Mouse (Mus musculus) liver, postnatal 0 days (tissue): Measurements from ENCODE around the gene Gm9970. TPM values are rescaled to one million over a fixed set of nuclear protein-coding genes. Genes with fewer than 3 reads are reported as not detected.

ENCODE experiments used
- ATAC-seq: fragments of 200-750 bp; cut with Nextera tagmentation; 2 replicates; pipeline ENCODE4 v1.8.0; 2017; ENCODE audit warnings: mild to moderate bottlenecking, moderate library complexity
- DNase-seq: peaks from one replicate; pipeline ENCODE4 v3.0.0-alpha.2; 2016
- H3K27ac ChIP-seq: fragments of 300-500 bp; sonication (generic); 2 replicates; pipeline ENCODE4 v1.5.1; 2014; ENCODE audit warnings: antibody characterized with exemption, moderate library complexity, mild to moderate bottlenecking, low read depth
- H3K27me3 ChIP-seq: fragments of 300-500 bp; sonication (generic); 2 replicates; pipeline ENCODE4 v1.6.1; 2014; ENCODE audit warnings: low read length, control low read depth, mixed read lengths; ENCODE audit not compliant: insufficient read depth
- H3K36me3 ChIP-seq: fragments of 300-500 bp; sonication (generic); replicated peaks from 2 replicates; pipeline ENCODE4 v1.6.1; 2014; ENCODE audit warnings: mild to moderate bottlenecking, control low read depth, low read length, moderate library complexity, mixed read lengths; ENCODE audit not compliant: insufficient read depth
- H3K4me1 ChIP-seq: fragments of 300-500 bp; sonication (generic); 2 replicates; pipeline ENCODE4 v1.6.1; 2014; ENCODE audit warnings: antibody characterized with exemption, mild to moderate bottlenecking, control low read depth; ENCODE audit not compliant: insufficient read depth
- H3K4me2 ChIP-seq: fragments of 300-500 bp; sonication (generic); 2 replicates; pipeline ENCODE4 v1.6.1; 2014; ENCODE audit warnings: low read depth, mild to moderate bottlenecking, low read length, moderate library complexity, mixed read lengths
- H3K4me3 ChIP-seq: fragments of 300-500 bp; sonication (generic); 2 replicates; pipeline ENCODE4 v1.5.1; 2014; ENCODE audit warnings: low read depth, low read length
- H3K9ac ChIP-seq: fragments of 300-500 bp; sonication (generic); replicated peaks from 2 replicates; pipeline ENCODE4 v1.6.1; 2014; ENCODE audit warnings: mild to moderate bottlenecking, moderate library complexity
- H3K9me3 ChIP-seq: fragments of 300-500 bp; sonication (generic); 2 replicates; pipeline ENCODE4 v1.6.1; 2016; ENCODE audit warnings: mild to moderate bottlenecking, control low read depth, low read length, mixed read lengths
- CTCF ChIP-seq: sonication (generic); IDR thresholded peaks from 2 replicates; pipeline ENCODE4 v1.5.1; 2016; ENCODE audit warnings: antibody characterized with exemption, low read depth
- EP300 ChIP-seq: IDR thresholded peaks from 2 replicates; pipeline ENCODE4 v1.6.1; 2016; ENCODE audit warnings: antibody characterized with exemption, low read depth, mild to moderate bottlenecking
- WGBS: fragments of 180-500 bp; shearing (Covaris S2); extraction: QIAGEN DNeasy Blood & Tissue Kit; methylation state at CpG from one replicate; pipeline ENCODE4 v1.1.7; 2014; ENCODE audit not compliant: insufficient replicate concordance; 5-methylcytosine and 5-hydroxymethylcytosine counted together
- polyA plus RNA-seq: library from polyadenylated mRNA; unstranded; fragments of >200 nt; fragmentation: Nextera tagmentation; extraction: Ambion mirVana; gene quantifications from 2 replicates; pipeline ENCODE4 v1.2.1, GENCODE M21; 2015

Gene Gm9970
- polyA plus RNA-seq: 0.28 TPM in 1 of 2 replicates, not detected in the other

DNA sequence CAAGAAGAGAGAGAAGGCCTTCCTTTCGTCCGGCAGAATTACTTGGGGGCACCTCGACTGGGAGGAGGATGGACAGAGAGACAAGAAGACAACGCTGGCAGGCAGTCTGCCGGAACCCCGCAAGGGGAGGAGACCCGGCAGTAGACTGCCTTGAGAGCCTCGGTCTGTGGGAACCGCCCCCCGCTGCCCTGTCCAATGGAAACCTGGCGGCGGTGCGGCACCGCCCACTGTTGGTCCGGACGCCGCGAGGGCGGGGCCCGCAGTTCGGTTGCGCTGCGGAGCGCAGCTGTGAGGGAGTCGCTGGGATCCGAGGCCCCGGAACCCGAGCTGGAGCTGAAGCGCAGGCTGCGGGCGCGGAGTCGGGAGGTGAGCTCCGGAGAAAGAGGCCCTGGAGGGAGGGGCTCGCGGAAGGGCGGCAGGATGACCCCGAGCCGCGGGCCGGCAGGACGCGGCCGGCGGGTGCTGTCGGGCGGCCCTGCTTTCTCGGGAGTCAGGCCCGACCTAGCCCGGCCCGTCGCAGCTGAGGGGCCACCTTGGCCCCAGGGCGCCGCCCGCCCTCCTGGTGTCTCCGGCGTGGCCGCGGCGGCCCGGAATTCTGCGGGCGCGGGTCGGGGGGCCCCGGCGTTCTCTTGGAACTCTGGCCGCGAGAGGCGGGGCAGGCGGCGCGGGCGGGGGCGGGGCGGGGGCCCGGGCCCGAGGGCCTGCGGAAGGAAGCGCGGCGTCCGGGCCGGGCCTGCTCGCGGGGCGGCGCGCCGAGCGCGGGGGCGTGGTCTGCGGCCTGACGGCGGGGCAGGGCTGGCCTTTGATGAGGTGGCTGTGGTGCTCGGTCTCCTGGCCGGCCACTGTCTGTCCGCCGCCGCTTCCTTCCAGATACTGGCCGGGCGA is at the start of gene Gm9970, which contains the start of gene Nrbp1:
TSS of gene Gm9970 (minus strand) at position 596 of the 885 bp plus-strand sequence.
TSS of gene Nrbp1 (plus strand) at position 228 of the 885 bp plus-strand sequence.
- Histone ChIP-seq H3K9ac (peak within 1 kb of the TSS; percentile 96), H3K27ac (peak within 1 kb of the TSS; percentile 98), H3K9me3 (no peaks in the 10 kb centered on the region), H3K4me1 (peaks cover 8% of the 10 kb centered on the region), H3K4me2 (peak within 1 kb of the TSS; percentile 92), H3K27me3 (no peaks in the 10 kb centered on the region), H3K36me3 (peaks cover 22% of the 10 kb centered on the region), H3K4me3 (peak within 1 kb of the TSS; percentile 93)
- DNase-seq (peak; percentile 97), ATAC-seq (peak; percentile 98)
- TF ChIP-seq CTCF: peak; percentile 7; the same call in 1 of the 2 replicates
- TF ChIP-seq EP300: no peak
- under 1% methylated on average over 81 of the region's 103 CpGs for WGBS

DNA sequence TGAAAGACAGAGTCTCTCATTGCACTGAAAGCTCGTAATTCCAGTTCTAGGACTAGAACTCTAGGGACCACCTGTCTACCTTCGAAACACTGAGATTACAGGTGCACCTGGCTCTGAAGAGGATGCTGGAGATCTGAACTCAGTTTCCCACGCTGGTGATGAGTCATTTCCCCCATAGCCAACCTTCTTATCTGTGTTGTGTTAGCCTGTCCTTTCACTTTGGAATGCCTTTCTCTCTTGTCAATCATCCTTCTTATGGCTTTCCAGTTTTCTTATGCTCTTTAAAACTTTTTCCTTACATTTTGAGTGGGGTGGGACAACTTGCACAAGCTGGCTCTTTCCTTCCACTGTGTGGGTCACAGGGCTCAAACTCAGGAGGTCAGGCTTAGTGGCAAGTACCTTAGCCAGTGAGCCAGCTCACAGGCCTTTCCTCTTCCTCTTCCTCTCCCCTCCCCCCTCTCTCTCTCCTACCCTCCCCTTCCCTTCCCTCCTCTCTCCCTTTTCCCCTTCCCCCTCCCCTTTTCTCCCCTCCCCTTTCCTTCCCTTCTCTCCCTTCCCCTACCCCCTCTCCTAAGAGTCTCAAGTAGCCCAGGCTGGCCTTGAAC is 48.7 kb upstream of the Gm9970 start:
- Histone ChIP-seq H3K27me3 (0 out of 2 replicates have a peak, but pooled peaks cover under 1% of the 10 kb centered on the region), H3K9ac (no peak overlapping the region), H3K36me3 (peaks cover 5% of the 10 kb centered on the region; the same call in 1 of the 2 replicates), H3K4me3 (0 out of 2 replicates have a peak overlapping the region, but pooled peaks have one; percentile 59), H3K4me1 (peaks cover 21% of the 10 kb centered on the region), H3K27ac (peak overlapping the region; percentile 77), H3K4me2 (peak overlapping the region; percentile 89; the same call in 1 of the 2 replicates), H3K9me3 (no peaks in the 10 kb centered on the region)
- ATAC-seq (no peak), DNase-seq (no peak)
- TF ChIP-seq CTCF (no peak), EP300 (no peak)
- 52% methylated on average over 3 of the region's 3 CpGs for WGBS

DNA sequence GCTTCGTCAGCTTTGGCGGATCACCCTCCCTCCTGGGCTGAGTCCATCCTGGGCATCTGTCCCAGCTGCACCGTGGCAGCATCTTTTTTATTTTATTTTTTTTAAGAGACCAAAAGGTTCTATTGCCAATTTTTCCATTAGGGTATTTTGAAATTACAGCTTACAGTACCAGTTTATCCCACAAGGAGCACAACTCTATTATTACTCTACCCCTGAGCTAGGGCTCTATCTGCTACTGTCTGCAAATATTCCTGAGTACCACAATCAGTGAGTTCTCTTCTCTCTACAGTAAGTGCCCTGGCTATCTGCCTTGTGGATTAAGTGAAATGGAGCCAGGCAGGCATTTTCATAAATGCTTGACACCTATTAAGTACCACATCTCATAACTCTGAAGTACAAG is 47.6 kb upstream of the Gm9970 start:
- Histone ChIP-seq H3K4me1 (peaks cover 21% of the 10 kb centered on the region), H3K9ac (no peak overlapping the region), H3K4me2 (no peak overlapping the region), H3K36me3 (peaks cover 8% of the 10 kb centered on the region; the same call in 1 of the 2 replicates), H3K9me3 (no peaks in the 10 kb centered on the region), H3K27me3 (no peaks in the 10 kb centered on the region), H3K27ac (no peak overlapping the region), H3K4me3 (no peak overlapping the region)
- ATAC-seq: no peak
- no peak for DNase-seq
- TF ChIP-seq EP300 (no peak), CTCF (no peak)
- WGBS: 62% methylated on average over 3 of the region's 3 CpGs

DNA sequence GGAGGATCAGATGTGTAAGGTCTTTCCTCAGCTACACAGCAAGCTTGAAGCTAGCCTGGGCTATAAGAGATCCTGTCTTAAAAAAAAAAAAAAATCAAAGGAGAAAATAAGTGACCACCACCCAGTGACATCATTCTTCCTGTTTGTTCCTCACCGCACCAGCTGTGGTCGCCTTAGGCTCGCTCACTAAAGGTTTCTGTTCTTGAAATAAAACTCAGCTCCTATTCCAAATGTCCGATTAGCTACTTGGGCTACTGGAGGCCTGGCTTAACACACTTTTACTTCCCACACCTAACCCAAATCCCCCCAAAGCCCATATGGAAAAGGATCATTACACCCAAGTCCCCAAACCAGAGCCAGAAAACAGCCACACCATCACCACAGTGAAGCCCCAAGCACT is 47.2 kb upstream of the Gm9970 start:
- H3K4me1 ChIP-seq: peaks cover 21% of the 10 kb centered on the region
- no peak overlapping the region for H3K4me3 ChIP-seq
- no peaks in the 10 kb centered on the region for H3K9me3 ChIP-seq
- H3K9ac ChIP-seq: no peak overlapping the region
- H3K27me3 ChIP-seq: no peaks in the 10 kb centered on the region
- 40% methylated on average over 4 of the region's 4 CpGs for WGBS
- no peak for ATAC-seq
- peaks cover 9% of the 10 kb centered on the region; the same call in 1 of the 2 replicates for H3K36me3 ChIP-seq
- no peak overlapping the region for H3K4me2 ChIP-seq
- TF ChIP-seq EP300 (no peak), CTCF (no peak)
- H3K27ac ChIP-seq: no peak overlapping the region
- DNase-seq: no peak

DNA sequence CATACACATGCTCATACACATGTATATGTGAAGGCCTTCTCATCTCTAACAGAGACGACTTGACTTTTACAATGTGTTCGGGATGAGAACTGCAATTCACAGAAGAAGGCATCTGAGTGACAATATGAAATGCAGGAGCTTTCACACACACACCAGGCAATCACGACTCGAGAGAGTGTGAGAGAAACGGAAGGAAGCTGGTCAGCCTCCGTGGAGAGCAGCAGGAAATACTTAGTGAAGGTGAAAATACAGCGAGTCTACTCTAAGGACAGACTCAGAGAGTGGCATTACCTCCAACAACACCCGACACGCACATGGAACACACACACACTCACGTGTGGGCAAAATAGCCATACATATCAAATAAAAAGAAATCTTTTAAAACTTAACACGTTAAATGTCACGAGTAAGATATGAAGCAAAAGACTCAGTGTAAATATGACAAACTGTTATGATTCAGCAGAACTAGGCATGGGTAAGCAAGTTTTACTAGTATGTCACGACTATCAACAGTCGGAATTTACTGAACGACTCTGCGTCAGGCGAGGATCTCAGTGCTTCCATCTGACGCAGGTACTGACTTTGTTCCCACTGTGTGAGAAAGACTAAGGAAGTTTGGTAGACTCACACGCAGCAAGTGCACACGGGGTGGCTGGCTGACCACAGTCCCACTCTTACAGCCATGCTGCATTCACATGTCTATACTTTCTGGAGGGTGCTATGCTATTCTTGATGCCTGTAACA is 38.4 kb upstream of the Gm9970 start:
- no peak for ATAC-seq
- peaks cover 22% of the 10 kb centered on the region for H3K36me3 ChIP-seq
- H3K9me3 ChIP-seq: no peaks in the 10 kb centered on the region
- WGBS: 62% methylated on average over 20 of the region's 20 CpGs
- H3K27ac ChIP-seq: no peak overlapping the region
- no peak for DNase-seq
- TF ChIP-seq EP300 (no peak), CTCF (no peak)
- no peaks in the 10 kb centered on the region for H3K4me1 ChIP-seq
- H3K4me2 ChIP-seq: no peak overlapping the region
- H3K27me3 ChIP-seq: no peaks in the 10 kb centered on the region
- no peak overlapping the region for H3K9ac ChIP-seq
- no peak overlapping the region for H3K4me3 ChIP-seq
